ENCODE assay signal across 11 mouse cellular contexts in the genomic region with DNA sequence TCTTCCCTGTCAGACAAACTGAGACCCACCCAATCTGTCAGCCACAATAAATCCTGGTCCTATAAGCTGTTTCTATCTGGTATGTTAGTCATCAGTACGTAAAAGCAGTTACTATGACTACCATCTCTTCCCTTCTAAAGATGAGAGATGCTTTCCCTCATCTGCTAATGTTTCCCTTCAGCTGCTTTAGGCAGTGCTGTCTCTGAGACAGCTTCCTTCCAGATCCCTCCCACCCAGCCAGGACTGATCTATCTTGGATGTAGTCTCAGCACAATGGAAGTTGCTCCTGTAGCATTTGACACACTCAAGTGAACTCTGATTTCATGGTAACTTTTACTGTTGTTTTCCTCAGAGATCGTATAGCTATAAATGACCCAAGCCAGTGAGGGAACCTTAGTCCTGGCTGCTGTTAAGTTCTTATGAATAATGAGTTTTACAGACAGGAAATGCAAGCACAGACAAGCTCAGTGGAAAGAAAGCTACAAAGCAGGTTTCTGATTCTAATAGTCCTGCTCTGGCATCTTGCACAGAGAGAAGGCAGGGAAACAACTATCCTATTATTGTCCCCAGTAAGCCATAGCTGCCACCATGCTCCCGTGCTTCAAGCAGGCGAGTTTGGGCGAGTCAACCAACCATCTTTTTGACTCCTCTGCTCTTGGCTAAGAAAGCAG.
DNase-seq lines count a peak whose midpoint lies in the region; ATAC-seq lines count a peak whose summit lies in the region.
"Had no signal": no experiment of that assay in that cellular context is flagged by ENCODE, and none has a peak within 500 bp of the region (broad histone marks: within the 10 kb centered on the region; RNA-seq: fewer than 3 reads in every experiment).

No protein-coding gene starts in this region.

- no peaks in the 10 kb centered on the region for H3K27me3 ChIP-seq in kidney, embryonic 16.5 days (ENCODE audit: insufficient read depth, low read length)
- H3K27me3 ChIP-seq in embryonic facial prominence, embryonic 15.5 days = no peaks in the 10 kb centered on the region
- no peaks in the 10 kb centered on the region for H3K27me3 ChIP-seq in limb, embryonic 15.5 days
- H3K27me3 ChIP-seq in midbrain, embryonic 14.5 days (ENCODE audit: control insufficient read depth, insufficient read depth, low read length) = no peaks in the 10 kb centered on the region
- H3K27me3 ChIP-seq: hindbrain, embryonic 15.5 days; liver, embryonic 13.5 days had no signal

- ATAC-seq in kidney, embryonic 16.5 days (ENCODE audit: low FRiP score, low TSS enrichment) = peak; percentile 69; the same call in 1 of the 2 replicates
- ATAC-seq in embryonic facial prominence, embryonic 15.5 days (ENCODE audit: insufficient number of reproducible peaks, low FRiP score, low TSS enrichment, low read depth) = no peak; the same call in 1 of the 2 replicates
- ATAC-seq in limb, embryonic 15.5 days (ENCODE audit: insufficient number of reproducible peaks, low FRiP score, low TSS enrichment, low read depth) = no peak
- ATAC-seq in midbrain, embryonic 14.5 days (ENCODE audit: low FRiP score, low TSS enrichment) = no peak

- no peaks in the 10 kb centered on the region for H3K9me3 ChIP-seq in kidney, embryonic 16.5 days (ENCODE audit: low read length)
- no peaks in the 10 kb centered on the region for H3K9me3 ChIP-seq in embryonic facial prominence, embryonic 15.5 days (replicated peaks)
- H3K9me3 ChIP-seq in limb, embryonic 15.5 days = no peaks in the 10 kb centered on the region
- no peaks in the 10 kb centered on the region for H3K9me3 ChIP-seq in midbrain, embryonic 14.5 days (ENCODE audit: control insufficient read depth, low read length)
- H3K9me3 ChIP-seq: heart, embryonic 10.5 days; hindbrain, embryonic 15.5 days; liver, embryonic 13.5 days had no signal

- H3K4me3 ChIP-seq in kidney, embryonic 16.5 days (ENCODE audit: low read length) = no peak overlapping the region
- no peak overlapping the region for H3K4me3 ChIP-seq in embryonic facial prominence, embryonic 15.5 days (replicated peaks)
- H3K4me3 ChIP-seq in limb, embryonic 15.5 days = no peak overlapping the region
- H3K4me3 ChIP-seq in midbrain, embryonic 14.5 days (replicated peaks; ENCODE audit: low read depth, low read length) = no peak overlapping the region
- H3K4me3 ChIP-seq: heart, embryonic 10.5 days; hindbrain, embryonic 15.5 days; liver, embryonic 13.5 days had no signal

- peak; percentile 10 for DNase-seq in embryo, embryonic 11 days
- DNase-seq in embryo, embryonic 10 days (ENCODE audit: low spot score) = no peak
- no peak for DNase-seq in kidney, postnatal 14 days
- no peak for DNase-seq in midbrain, embryonic 14.5 days
- no peak for DNase-seq in ovary, postnatal 10 days (ENCODE audit: low spot score)
- DNase-seq: liver, embryonic 13.5 days had no signal

- 57% methylated on average over 5 of the region's 5 CpGs for WGBS in kidney, embryonic 16.5 days
- WGBS in embryonic facial prominence, embryonic 15.5 days = 44% methylated on average over 5 of the region's 5 CpGs
- WGBS in limb, embryonic 15.5 days = 37% methylated on average over 5 of the region's 5 CpGs
- 75% methylated on average over 5 of the region's 5 CpGs for WGBS in midbrain, embryonic 14.5 days

- peaks cover 15% of the 10 kb centered on the region for H3K4me1 ChIP-seq in kidney, embryonic 16.5 days (ENCODE audit: insufficient read depth, low read length)
- peaks cover 15% of the 10 kb centered on the region for H3K4me1 ChIP-seq in embryonic facial prominence, embryonic 15.5 days
- H3K4me1 ChIP-seq in limb, embryonic 15.5 days = peaks cover 15% of the 10 kb centered on the region
- H3K4me1 ChIP-seq in midbrain, embryonic 14.5 days (ENCODE audit: control insufficient read depth, insufficient read depth, low read length) = no peaks in the 10 kb centered on the region
- H3K4me1 ChIP-seq: heart, embryonic 10.5 days; liver, embryonic 13.5 days had no signal

- H3K4me2 ChIP-seq in kidney, embryonic 16.5 days (replicated peaks; ENCODE audit: low read depth, low read length) = no peak overlapping the region
- H3K4me2 ChIP-seq in embryonic facial prominence, embryonic 15.5 days (replicated peaks) = no peak overlapping the region
- no peak overlapping the region for H3K4me2 ChIP-seq in limb, embryonic 15.5 days
- H3K4me2 ChIP-seq in midbrain, embryonic 14.5 days (ENCODE audit: low read length) = no peak overlapping the region
- H3K4me2 ChIP-seq: hindbrain, embryonic 15.5 days; liver, embryonic 13.5 days had no signal

- H3K36me3 ChIP-seq in kidney, embryonic 16.5 days (ENCODE audit: insufficient read depth, low read length) = no peaks in the 10 kb centered on the region
- no peaks in the 10 kb centered on the region for H3K36me3 ChIP-seq in embryonic facial prominence, embryonic 15.5 days
- H3K36me3 ChIP-seq in limb, embryonic 15.5 days = no peaks in the 10 kb centered on the region
- no peaks in the 10 kb centered on the region for H3K36me3 ChIP-seq in midbrain, embryonic 14.5 days (ENCODE audit: control insufficient read depth, insufficient read depth, low read length)
- H3K36me3 ChIP-seq: heart, embryonic 10.5 days; hindbrain, embryonic 15.5 days; liver, embryonic 13.5 days had no signal

- peak overlapping the region; percentile 56; the same call in 1 of the 2 replicates for H3K27ac ChIP-seq in kidney, embryonic 16.5 days (ENCODE audit: low read length)
- H3K27ac ChIP-seq in embryonic facial prominence, embryonic 15.5 days (replicated peaks) = peak overlapping the region; percentile 72
- peak overlapping the region; percentile 63 for H3K27ac ChIP-seq in limb, embryonic 15.5 days
- H3K27ac ChIP-seq in midbrain, embryonic 14.5 days (replicated peaks; ENCODE audit: low read depth, low read length) = no peak overlapping the region
- H3K27ac ChIP-seq: heart, embryonic 10.5 days; hindbrain, embryonic 15.5 days; liver, embryonic 13.5 days had no signal

- H3K9ac ChIP-seq in kidney, embryonic 16.5 days (replicated peaks; ENCODE audit: low read length) = no peak overlapping the region
- H3K9ac ChIP-seq in embryonic facial prominence, embryonic 15.5 days = no peak overlapping the region
- no peak overlapping the region for H3K9ac ChIP-seq in limb, embryonic 15.5 days
- H3K9ac ChIP-seq in midbrain, embryonic 14.5 days (replicated peaks; ENCODE audit: low read length) = no peak overlapping the region
- H3K9ac ChIP-seq: hindbrain, embryonic 15.5 days; liver, embryonic 13.5 days had no signal
